Mouse (Mus musculus): Measurements from ENCODE around the gene Rnf126. TPM values are rescaled to one million over a fixed set of nuclear protein-coding genes. Genes with fewer than 3 reads are reported as not detected.
A peak's percentile ranks its signal among the peaks of the same experiment; 100 is the strongest.

Gene Rnf126
- polyA plus RNA-seq, 1 experiment from 2014 or later: 74.2 TPM

DNA sequence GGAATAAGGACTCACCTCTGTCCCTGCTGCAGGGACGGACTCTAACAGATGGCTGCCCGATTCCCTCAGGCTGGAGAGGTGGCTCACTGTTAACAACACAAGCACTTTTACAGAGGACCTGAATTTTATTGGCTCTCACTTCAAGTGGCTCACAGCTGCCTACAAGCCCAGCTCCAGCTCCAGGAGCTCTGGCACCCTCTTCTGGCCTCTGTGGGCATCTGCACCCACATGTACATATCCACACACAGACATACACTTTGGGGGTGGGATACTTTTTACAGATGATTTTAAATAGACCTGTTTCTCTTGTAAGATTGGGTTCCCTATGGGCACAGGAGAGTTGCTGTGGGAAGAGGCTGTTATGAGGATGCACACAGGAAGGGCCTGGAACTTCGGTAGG lies 5.6 kb upstream of the Rnf126 start:
- Histone ChIP-seq H3K9ac (ENCODE audit: low read depth, low read length) (no peak overlapping the region), H3K4me3 (ENCODE audit: low read length) (no peak overlapping the region), H3K27me3 (replicated peaks; ENCODE audit: control insufficient read depth, insufficient read depth, low read length) (peaks cover 12% of the 10 kb centered on the region), H3K27ac (ENCODE audit: low read depth, low read length) (no peak overlapping the region), H3K9me3 (ENCODE audit: control insufficient read depth, low read length) (no peaks in the 10 kb centered on the region), H3K4me2 (ENCODE audit: low read length) (no peak overlapping the region), H3K4me1 (ENCODE audit: control insufficient read depth, insufficient read depth, low read depth, low read length) (peaks cover 14% of the 10 kb centered on the region), H3K36me3 (ENCODE audit: control insufficient read depth, insufficient read depth, low read length) (no peaks in the 10 kb centered on the region)
- ATAC-seq: no peak
- 97% methylated on average over 3 of the region's 3 CpGs for WGBS

DNA sequence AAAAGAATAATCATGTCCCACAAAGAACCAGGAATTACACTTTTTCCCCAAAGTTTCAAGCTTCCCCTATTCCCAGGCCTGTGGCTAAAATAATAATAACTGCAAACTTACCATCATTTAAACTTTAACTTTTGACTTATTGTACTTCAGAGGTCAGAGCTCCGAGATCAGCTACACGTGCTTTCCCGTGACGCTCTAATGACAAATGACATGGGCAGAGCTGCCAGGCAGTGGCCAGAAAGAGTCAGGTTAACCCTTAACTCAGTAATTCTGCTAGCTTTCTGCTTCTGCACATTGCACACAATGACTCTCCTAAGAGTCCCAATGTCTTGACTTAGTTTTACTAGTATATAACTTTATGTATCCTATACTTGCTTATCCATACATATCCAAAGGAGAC lies 2.6 kb upstream of the Rnf126 start:
- Histone ChIP-seq H3K4me3 (ENCODE audit: low read length) (no peak overlapping the region), H3K9ac (ENCODE audit: low read depth, low read length) (no peak overlapping the region), H3K27ac (ENCODE audit: low read depth, low read length) (no peak overlapping the region), H3K27me3 (replicated peaks; ENCODE audit: control insufficient read depth, insufficient read depth, low read length) (no peaks in the 10 kb centered on the region), H3K4me2 (ENCODE audit: low read length) (no peak overlapping the region), H3K36me3 (ENCODE audit: control insufficient read depth, insufficient read depth, low read length) (no peaks in the 10 kb centered on the region), H3K9me3 (ENCODE audit: control insufficient read depth, low read length) (no peaks in the 10 kb centered on the region), H3K4me1 (ENCODE audit: control insufficient read depth, insufficient read depth, low read depth, low read length) (peaks cover 29% of the 10 kb centered on the region)
- ATAC-seq: no peak
- WGBS: 48% methylated on average over 4 of the region's 4 CpGs

DNA sequence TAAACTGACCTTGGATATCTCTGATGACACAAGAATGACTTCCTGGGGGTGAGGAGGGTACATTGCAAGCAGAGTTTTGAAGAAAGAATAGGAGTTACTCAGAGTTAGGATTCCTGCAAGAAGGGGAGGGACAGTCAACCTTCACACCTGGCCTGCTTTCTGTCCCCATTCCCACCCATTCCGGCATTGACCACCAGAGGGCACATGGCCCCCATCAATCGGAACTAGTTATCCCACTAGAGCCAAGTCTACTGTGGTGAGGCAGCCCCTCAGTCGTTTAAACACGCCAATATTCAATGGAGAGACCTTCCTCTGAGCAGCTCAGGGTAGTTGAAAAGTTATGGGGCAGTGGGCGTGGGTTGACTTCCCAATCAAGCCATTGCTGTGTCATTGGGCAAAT lies 1.6 kb upstream of the Rnf126 start:
- Histone ChIP-seq H3K9me3 (ENCODE audit: control insufficient read depth, low read length) (no peaks in the 10 kb centered on the region), H3K36me3 (ENCODE audit: control insufficient read depth, insufficient read depth, low read length) (no peaks in the 10 kb centered on the region), H3K27ac (ENCODE audit: low read depth, low read length) (no peak overlapping the region; the same call in 1 of the 2 replicates), H3K9ac (ENCODE audit: low read depth, low read length) (no peak overlapping the region), H3K27me3 (replicated peaks; ENCODE audit: control insufficient read depth, insufficient read depth, low read length) (no peaks in the 10 kb centered on the region), H3K4me1 (ENCODE audit: control insufficient read depth, insufficient read depth, low read depth, low read length) (peaks cover 34% of the 10 kb centered on the region), H3K4me3 (ENCODE audit: low read length) (no peak overlapping the region), H3K4me2 (ENCODE audit: low read length) (peak overlapping the region; percentile 94; the same call in 1 of the 2 replicates)
- 0% methylated on average over 5 of the region's 5 CpGs for WGBS
- ATAC-seq: no peak

DNA sequence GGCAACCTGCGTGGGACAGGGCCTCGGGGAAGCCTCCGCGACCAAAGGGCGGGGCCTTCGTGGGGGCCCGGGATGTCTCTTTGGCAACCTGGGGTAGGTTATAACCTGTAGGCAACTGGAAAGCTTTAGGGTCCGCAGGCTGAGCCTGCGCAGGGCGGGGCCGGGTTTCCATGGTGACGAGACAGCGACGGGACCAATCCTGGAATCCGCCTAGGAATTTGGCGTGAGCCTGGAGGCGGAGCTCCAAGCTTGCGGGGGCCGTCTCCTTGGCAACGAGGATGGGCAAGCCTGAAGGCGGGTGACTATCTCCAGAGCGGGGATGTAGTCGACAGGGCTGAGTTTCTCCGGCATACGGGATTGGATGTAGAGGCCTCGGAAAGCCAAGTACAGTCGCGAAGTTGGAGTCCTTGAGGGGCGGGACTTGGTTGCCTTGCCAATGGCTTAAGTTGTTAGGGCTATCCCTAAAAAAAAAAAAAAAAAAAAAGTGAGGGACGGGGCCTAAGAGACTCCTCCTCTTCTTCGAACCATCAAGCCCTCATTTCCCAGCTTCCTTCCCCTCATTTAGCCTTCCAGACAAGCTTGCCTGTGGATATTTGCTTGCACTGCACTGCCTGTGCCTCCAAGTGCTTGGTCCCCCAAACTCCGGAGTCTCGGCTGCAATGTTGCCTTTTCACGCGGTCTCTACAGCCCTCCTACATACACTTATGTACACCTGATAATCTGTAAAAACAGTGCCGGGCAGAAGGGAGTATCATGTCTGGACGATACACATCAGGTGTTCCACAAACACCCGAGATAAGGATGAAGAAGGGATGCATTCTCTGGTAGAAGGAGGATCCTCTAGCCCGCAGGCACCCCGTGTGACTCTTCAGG lies 856 bp upstream of the Rnf126 start:
- no peaks in the 10 kb centered on the region for H3K9me3 ChIP-seq (ENCODE audit: control insufficient read depth, low read length)
- no peaks in the 10 kb centered on the region for H3K27me3 ChIP-seq (replicated peaks; ENCODE audit: control insufficient read depth, insufficient read depth, low read length)
- WGBS: 10% methylated on average over 38 of the region's 40 CpGs
- H3K4me3 ChIP-seq (ENCODE audit: low read length): peak overlapping the region; percentile 99
- H3K4me2 ChIP-seq (ENCODE audit: low read length): peak overlapping the region; percentile 94
- peaks cover 34% of the 10 kb centered on the region for H3K4me1 ChIP-seq (ENCODE audit: control insufficient read depth, insufficient read depth, low read depth, low read length)
- H3K27ac ChIP-seq (ENCODE audit: low read depth, low read length): peak overlapping the region; percentile 93
- H3K36me3 ChIP-seq (ENCODE audit: control insufficient read depth, insufficient read depth, low read length): no peaks in the 10 kb centered on the region
- ATAC-seq: peak; percentile 87
- H3K9ac ChIP-seq (ENCODE audit: low read depth, low read length): peak overlapping the region; percentile 97

DNA sequence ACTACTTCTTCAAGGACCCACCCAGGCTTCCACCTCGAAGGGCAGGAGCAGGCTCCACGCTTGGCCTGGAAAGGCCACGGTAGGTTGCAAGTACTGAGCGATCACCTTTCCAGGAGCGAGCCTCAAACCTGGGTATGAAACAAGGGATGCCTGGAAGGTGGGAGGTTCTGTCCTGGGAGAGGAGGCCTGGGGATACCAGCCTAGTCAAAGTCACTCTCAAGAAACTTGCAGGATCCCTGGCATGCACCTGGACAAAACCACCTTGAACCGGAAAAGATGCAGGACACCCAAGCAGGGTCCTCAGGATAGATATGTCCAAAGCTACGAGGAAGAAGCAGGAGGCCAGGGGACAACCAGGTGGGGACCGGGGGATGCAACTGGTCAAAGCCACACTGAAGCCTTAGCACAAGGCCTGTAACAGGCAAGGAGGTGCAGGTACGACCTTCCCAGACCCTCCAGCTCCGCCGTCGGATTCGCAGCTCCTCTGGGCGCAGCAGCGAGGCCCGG lies 698 bp downstream of the Rnf126 start:
- peak overlapping the region; percentile 94 for H3K4me2 ChIP-seq (ENCODE audit: low read length)
- no peaks in the 10 kb centered on the region for H3K27me3 ChIP-seq (replicated peaks; ENCODE audit: control insufficient read depth, insufficient read depth, low read length)
- peak overlapping the region; percentile 93 for H3K27ac ChIP-seq (ENCODE audit: low read depth, low read length)
- peak overlapping the region; percentile 97 for H3K9ac ChIP-seq (ENCODE audit: low read depth, low read length)
- H3K9me3 ChIP-seq (ENCODE audit: control insufficient read depth, low read length): no peaks in the 10 kb centered on the region
- peaks cover 34% of the 10 kb centered on the region for H3K4me1 ChIP-seq (ENCODE audit: control insufficient read depth, insufficient read depth, low read depth, low read length)
- ATAC-seq: no peak; the same call in 1 of the 2 replicates
- 7% methylated on average over 16 of the region's 16 CpGs for WGBS
- peaks cover 14% of the 10 kb centered on the region for H3K36me3 ChIP-seq (ENCODE audit: control insufficient read depth, insufficient read depth, low read length)
- H3K4me3 ChIP-seq (ENCODE audit: low read length): peak overlapping the region; percentile 99

DNA sequence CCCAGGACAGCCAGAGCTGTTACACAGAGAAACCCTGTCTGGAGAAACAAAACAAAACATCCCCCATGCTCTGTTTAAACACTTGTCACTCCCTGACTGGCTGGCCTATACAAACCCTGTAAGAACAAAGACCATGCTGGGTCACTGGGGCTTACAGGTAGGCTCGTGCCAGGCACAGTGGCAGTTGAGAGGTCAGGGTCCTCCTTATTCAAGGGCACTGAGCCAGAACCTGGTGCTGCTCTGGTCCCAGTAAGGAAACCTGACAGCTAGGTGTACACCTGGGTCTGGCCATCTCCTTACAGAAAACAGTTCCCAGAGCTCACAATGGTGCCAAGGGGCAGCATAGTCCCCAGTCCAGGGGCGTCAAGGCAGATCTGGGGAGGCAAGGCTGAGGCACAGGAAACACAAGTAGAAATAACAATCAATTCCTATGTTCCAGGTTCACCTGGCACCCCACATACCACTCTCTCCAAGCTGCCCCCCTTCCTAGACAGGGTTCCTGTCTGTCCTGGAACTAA lies 1.5 kb downstream of the Rnf126 start:
- peak overlapping the region; percentile 97 for H3K9ac ChIP-seq (ENCODE audit: low read depth, low read length)
- H3K4me1 ChIP-seq (ENCODE audit: control insufficient read depth, insufficient read depth, low read depth, low read length): peaks cover 34% of the 10 kb centered on the region
- H3K4me2 ChIP-seq (ENCODE audit: low read length): peak overlapping the region; percentile 94
- peaks cover 20% of the 10 kb centered on the region for H3K36me3 ChIP-seq (ENCODE audit: control insufficient read depth, insufficient read depth, low read length)
- no peak overlapping the region for H3K27ac ChIP-seq (ENCODE audit: low read depth, low read length)
- H3K9me3 ChIP-seq (ENCODE audit: control insufficient read depth, low read length): no peaks in the 10 kb centered on the region
- ATAC-seq: no peak
- no peaks in the 10 kb centered on the region for H3K27me3 ChIP-seq (replicated peaks; ENCODE audit: control insufficient read depth, insufficient read depth, low read length)
- 61% methylated on average over 2 of the region's 2 CpGs for WGBS
- peak overlapping the region; percentile 99; the same call in 1 of the 2 replicates for H3K4me3 ChIP-seq (ENCODE audit: low read length)

DNA sequence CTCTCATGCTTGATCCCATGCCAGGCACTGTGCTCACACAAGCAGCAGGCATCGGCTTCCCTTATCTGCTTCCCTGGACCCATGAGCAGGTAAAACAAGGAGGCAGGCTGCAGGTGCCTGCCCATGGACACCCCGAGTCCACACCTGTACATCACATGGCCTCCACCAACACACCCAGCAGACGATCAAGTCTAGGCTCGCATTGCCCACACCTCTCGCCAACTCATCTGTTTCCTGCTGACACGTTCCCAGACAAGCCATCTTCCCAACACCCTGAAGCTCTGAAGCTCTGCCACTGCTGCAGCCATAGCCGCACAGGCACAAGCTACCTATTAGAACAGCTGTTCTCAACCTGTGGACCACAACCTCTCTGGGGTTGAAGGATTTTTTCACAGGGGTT lies 2.5 kb downstream of the Rnf126 start:
- 86% methylated on average over 7 of the region's 7 CpGs for WGBS
- H3K4me1 ChIP-seq (ENCODE audit: control insufficient read depth, insufficient read depth, low read depth, low read length): peaks cover 34% of the 10 kb centered on the region
- no peak overlapping the region for H3K4me2 ChIP-seq (ENCODE audit: low read length)
- H3K27ac ChIP-seq (ENCODE audit: low read depth, low read length): no peak overlapping the region
- H3K9me3 ChIP-seq (ENCODE audit: control insufficient read depth, low read length): no peaks in the 10 kb centered on the region
- H3K9ac ChIP-seq (ENCODE audit: low read depth, low read length): peak overlapping the region; percentile 13; the same call in 1 of the 2 replicates
- ATAC-seq: no peak
- peaks cover 22% of the 10 kb centered on the region for H3K36me3 ChIP-seq (ENCODE audit: control insufficient read depth, insufficient read depth, low read length)
- H3K4me3 ChIP-seq (ENCODE audit: low read length): no peak overlapping the region
- no peaks in the 10 kb centered on the region for H3K27me3 ChIP-seq (replicated peaks; ENCODE audit: control insufficient read depth, insufficient read depth, low read length)

DNA sequence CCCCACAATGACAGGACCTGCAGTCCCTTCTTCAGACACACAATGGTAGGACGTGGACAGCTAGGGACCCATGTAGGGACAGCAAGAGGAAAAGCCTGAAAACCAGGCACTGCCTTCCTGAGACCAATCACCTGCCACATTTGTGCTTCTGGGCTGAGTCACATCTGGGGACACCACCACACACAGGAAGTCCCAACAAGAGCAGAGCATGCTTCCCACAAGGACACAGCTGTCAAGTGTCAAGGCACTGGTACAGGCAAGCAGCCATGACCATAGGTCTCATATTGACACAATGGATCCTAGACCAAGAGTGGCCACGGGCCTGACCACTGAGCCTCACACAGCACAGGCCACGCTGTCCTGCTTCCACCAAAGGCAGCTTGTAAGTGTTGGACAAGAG lies 3.9 kb downstream of the Rnf126 start:
- H3K9ac ChIP-seq (ENCODE audit: low read depth, low read length): no peak overlapping the region
- H3K4me1 ChIP-seq (ENCODE audit: control insufficient read depth, insufficient read depth, low read depth, low read length): peaks cover 26% of the 10 kb centered on the region
- no peaks in the 10 kb centered on the region for H3K27me3 ChIP-seq (replicated peaks; ENCODE audit: control insufficient read depth, insufficient read depth, low read length)
- peaks cover 35% of the 10 kb centered on the region for H3K36me3 ChIP-seq (ENCODE audit: control insufficient read depth, insufficient read depth, low read length)
- no peak overlapping the region for H3K27ac ChIP-seq (ENCODE audit: low read depth, low read length)
- H3K4me2 ChIP-seq (ENCODE audit: low read length): no peak overlapping the region
- no peaks in the 10 kb centered on the region for H3K9me3 ChIP-seq (ENCODE audit: control insufficient read depth, low read length)
- H3K4me3 ChIP-seq (ENCODE audit: low read length): no peak overlapping the region
- no peak for ATAC-seq
- WGBS: 95% methylated on average over 3 of the region's 3 CpGs

DNA sequence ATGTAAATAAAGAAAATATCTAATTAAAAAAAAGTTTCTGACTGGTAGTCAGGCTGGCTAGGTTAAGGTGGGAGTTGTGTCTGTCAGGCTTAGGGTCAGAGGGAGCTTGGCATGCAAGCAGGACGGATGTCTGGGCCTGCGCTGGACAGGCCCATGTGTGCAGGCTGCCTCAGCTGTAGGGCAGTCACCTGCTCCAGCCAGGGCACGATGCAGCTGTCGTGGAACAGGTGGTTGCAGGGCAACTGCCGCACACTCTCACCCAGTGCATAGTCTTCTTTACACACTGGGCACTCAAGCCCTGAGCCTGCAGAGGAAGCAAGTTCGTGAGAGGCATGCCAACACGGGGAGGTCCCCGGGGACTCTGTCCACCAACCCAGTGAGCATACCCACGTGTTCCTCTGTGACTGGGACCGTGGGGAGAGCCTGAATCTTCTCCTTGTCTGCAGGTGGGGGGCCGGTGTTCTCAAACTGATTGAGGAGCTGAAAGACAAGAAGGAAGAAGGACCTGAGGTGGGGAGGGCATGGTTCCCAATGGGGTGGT lies 6.1 kb downstream of the Rnf126 start:
- H3K9me3 ChIP-seq (ENCODE audit: control insufficient read depth, low read length): no peaks in the 10 kb centered on the region
- H3K27me3 ChIP-seq (replicated peaks; ENCODE audit: control insufficient read depth, insufficient read depth, low read length): no peaks in the 10 kb centered on the region
- WGBS: 92% methylated on average over 11 of the region's 11 CpGs
- peaks cover 18% of the 10 kb centered on the region for H3K4me1 ChIP-seq (ENCODE audit: control insufficient read depth, insufficient read depth, low read depth, low read length)
- H3K4me2 ChIP-seq (ENCODE audit: low read length): no peak overlapping the region
- no peak overlapping the region for H3K4me3 ChIP-seq (ENCODE audit: low read length)
- no peak for ATAC-seq
- H3K9ac ChIP-seq (ENCODE audit: low read depth, low read length): no peak overlapping the region
- peaks cover 50% of the 10 kb centered on the region for H3K36me3 ChIP-seq (ENCODE audit: control insufficient read depth, insufficient read depth, low read length)
- no peak overlapping the region for H3K27ac ChIP-seq (ENCODE audit: low read depth, low read length)

Data from hindbrain, embryonic 16.5 days (tissue).